Mouse (Mus musculus): ENCODE measurements around the gene Ppp1r12c. TPM values are rescaled to one million over a fixed set of nuclear protein-coding genes. Genes with fewer than 3 reads are reported as not detected.

The Ppp1r12c gene
- polyA plus RNA-seq, 1 experiment from 2014 or later = 31.6 TPM

- no peak overlapping the region for H3K4me2 ChIP-seq (replicated peaks; ENCODE audit: low read depth, low read length)
- H3K4me1 ChIP-seq (ENCODE audit: insufficient read depth, low read length) = peaks cover 34% of the 10 kb centered on the region
- H3K9ac ChIP-seq (replicated peaks; ENCODE audit: low read length) = no peak overlapping the region
- H3K27ac ChIP-seq (ENCODE audit: low read length) = no peak overlapping the region
- no peaks in the 10 kb centered on the region for H3K9me3 ChIP-seq (ENCODE audit: low read length)
- 94% methylated on average over 9 of the region's 9 CpGs for WGBS
- peaks cover 21% of the 10 kb centered on the region for H3K36me3 ChIP-seq (ENCODE audit: insufficient read depth, low read length)
- no peak overlapping the region for H3K4me3 ChIP-seq (ENCODE audit: low read length)
- H3K27me3 ChIP-seq (ENCODE audit: insufficient read depth, low read length) = no peaks in the 10 kb centered on the region
- ATAC-seq (ENCODE audit: low FRiP score, low TSS enrichment) = no peak
Observed at GRCm38 (mm10) chr7:4497271-4497903, 4.1 kb downstream of the Ppp1r12c start.

GRCm38 (mm10) chr7:4496468-4496867, 5.0 kb downstream of the Ppp1r12c start:
- H3K4me3 ChIP-seq (ENCODE audit: low read length) = no peak overlapping the region
- H3K27ac ChIP-seq (ENCODE audit: low read length) = no peak overlapping the region
- no peak overlapping the region for H3K9ac ChIP-seq (replicated peaks; ENCODE audit: low read length)
- H3K36me3 ChIP-seq (ENCODE audit: insufficient read depth, low read length) = peaks cover 21% of the 10 kb centered on the region
- no peaks in the 10 kb centered on the region for H3K9me3 ChIP-seq (ENCODE audit: low read length)
- WGBS = 95% methylated on average over 3 of the region's 3 CpGs
- no peaks in the 10 kb centered on the region for H3K27me3 ChIP-seq (ENCODE audit: insufficient read depth, low read length)
- ATAC-seq (ENCODE audit: low FRiP score, low TSS enrichment) = no peak
- H3K4me2 ChIP-seq (replicated peaks; ENCODE audit: low read depth, low read length) = no peak overlapping the region
- peaks cover 36% of the 10 kb centered on the region for H3K4me1 ChIP-seq (ENCODE audit: insufficient read depth, low read length)

GRCm38 (mm10) chr7:4493991-4494390, 7.5 kb downstream of the Ppp1r12c start:
- H3K27ac ChIP-seq (ENCODE audit: low read length) = no peak overlapping the region
- no peaks in the 10 kb centered on the region for H3K9me3 ChIP-seq (ENCODE audit: low read length)
- H3K27me3 ChIP-seq (ENCODE audit: insufficient read depth, low read length) = no peaks in the 10 kb centered on the region
- 69% methylated on average over 1 of the region's 1 CpGs for WGBS
- no peak overlapping the region for H3K9ac ChIP-seq (replicated peaks; ENCODE audit: low read length)
- H3K4me3 ChIP-seq (ENCODE audit: low read length) = no peak overlapping the region
- H3K36me3 ChIP-seq (ENCODE audit: insufficient read depth, low read length) = peaks cover 30% of the 10 kb centered on the region
- no peak overlapping the region for H3K4me2 ChIP-seq (replicated peaks; ENCODE audit: low read depth, low read length)
- ATAC-seq (ENCODE audit: low FRiP score, low TSS enrichment) = no peak
- H3K4me1 ChIP-seq (ENCODE audit: insufficient read depth, low read length) = peaks cover 19% of the 10 kb centered on the region

- H3K9me3 ChIP-seq (ENCODE audit: low read length) = no peaks in the 10 kb centered on the region
- H3K27me3 ChIP-seq (ENCODE audit: insufficient read depth, low read length) = no peaks in the 10 kb centered on the region
- peak; percentile 62 for ATAC-seq (ENCODE audit: low FRiP score, low TSS enrichment)
- H3K36me3 ChIP-seq (ENCODE audit: insufficient read depth, low read length) = peaks cover 36% of the 10 kb centered on the region
- WGBS = 63% methylated on average over 13 of the region's 13 CpGs
- peaks cover 8% of the 10 kb centered on the region; the same call in 1 of the 2 replicates for H3K4me1 ChIP-seq (ENCODE audit: insufficient read depth, low read length)
- H3K9ac ChIP-seq (replicated peaks; ENCODE audit: low read length) = no peak overlapping the region
- no peak overlapping the region for H3K27ac ChIP-seq (ENCODE audit: low read length)
- H3K4me3 ChIP-seq (ENCODE audit: low read length) = no peak overlapping the region
- H3K4me2 ChIP-seq (replicated peaks; ENCODE audit: low read depth, low read length) = no peak overlapping the region
Observed at GRCm38 (mm10) chr7:4492284-4493224, 8.9 kb downstream of the Ppp1r12c start.

- H3K4me2 ChIP-seq (replicated peaks; ENCODE audit: low read depth, low read length) = no peak overlapping the region
- no peaks in the 10 kb centered on the region for H3K9me3 ChIP-seq (ENCODE audit: low read length)
- H3K36me3 ChIP-seq (ENCODE audit: insufficient read depth, low read length) = peaks cover 34% of the 10 kb centered on the region
- ATAC-seq (ENCODE audit: low FRiP score, low TSS enrichment) = no peak
- H3K4me1 ChIP-seq (ENCODE audit: insufficient read depth, low read length) = peaks cover 8% of the 10 kb centered on the region; the same call in 1 of the 2 replicates
- no peaks in the 10 kb centered on the region for H3K27me3 ChIP-seq (ENCODE audit: insufficient read depth, low read length)
- H3K9ac ChIP-seq (replicated peaks; ENCODE audit: low read length) = no peak overlapping the region
- 70% methylated on average over 6 of the region's 6 CpGs for WGBS
- H3K27ac ChIP-seq (ENCODE audit: low read length) = peak overlapping the region; percentile 26; the same call in 1 of the 2 replicates
- no peak overlapping the region for H3K4me3 ChIP-seq (ENCODE audit: low read length)
Observed at GRCm38 (mm10) chr7:4491308-4491707, 10.2 kb downstream of the Ppp1r12c start.

GRCm38 (mm10) chr7:4482281-4482680, 19.2 kb downstream of the Ppp1r12c start:
- H3K36me3 ChIP-seq (ENCODE audit: insufficient read depth, low read length) = peaks cover 43% of the 10 kb centered on the region
- WGBS = 83% methylated on average over 12 of the region's 12 CpGs
- no peak for ATAC-seq (ENCODE audit: low FRiP score, low TSS enrichment)

GRCm38 (mm10) chr7:4479674-4480073, 21.8 kb downstream of the Ppp1r12c start:
- Histone ChIP-seq H3K9ac (replicated peaks; ENCODE audit: low read length) (0 out of 2 replicates have a peak overlapping the region, but pooled peaks have one; percentile 12), H3K36me3 (ENCODE audit: insufficient read depth, low read length) (peaks cover 30% of the 10 kb centered on the region), H3K9me3 (ENCODE audit: low read length) (no peaks in the 10 kb centered on the region), H3K27ac (ENCODE audit: low read length) (no peak overlapping the region), H3K4me2 (replicated peaks; ENCODE audit: low read depth, low read length) (no peak overlapping the region), H3K4me1 (ENCODE audit: insufficient read depth, low read length) (peaks cover 24% of the 10 kb centered on the region), H3K4me3 (ENCODE audit: low read length) (no peak overlapping the region), H3K27me3 (ENCODE audit: insufficient read depth, low read length) (peaks cover 4% of the 10 kb centered on the region; the same call in 1 of the 2 replicates)
- ATAC-seq (ENCODE audit: low FRiP score, low TSS enrichment) = no peak
- WGBS = 25% methylated on average over 6 of the region's 6 CpGs

More at GRCm38 (mm10) chr7:4482281-4482680, 19.2 kb downstream of the Ppp1r12c start:
- Histone ChIP-seq H3K9ac (replicated peaks; ENCODE audit: low read length) (no peak overlapping the region), H3K4me1 (ENCODE audit: insufficient read depth, low read length) (peaks cover 23% of the 10 kb centered on the region), H3K4me2 (replicated peaks; ENCODE audit: low read depth, low read length) (no peak overlapping the region), H3K27ac (ENCODE audit: low read length) (no peak overlapping the region), H3K9me3 (ENCODE audit: low read length) (no peaks in the 10 kb centered on the region), H3K4me3 (ENCODE audit: low read length) (no peak overlapping the region), H3K27me3 (ENCODE audit: insufficient read depth, low read length) (no peaks in the 10 kb centered on the region)

- WGBS = 5% methylated on average over 16 of the region's 16 CpGs
- Histone ChIP-seq H3K27me3 (ENCODE audit: insufficient read depth, low read length) (peaks cover 12% of the 10 kb centered on the region), H3K4me3 (ENCODE audit: low read length) (peak overlapping the region; percentile 64), H3K27ac (ENCODE audit: low read length) (peak overlapping the region; percentile 99), H3K36me3 (ENCODE audit: insufficient read depth, low read length) (peaks cover 24% of the 10 kb centered on the region), H3K4me1 (ENCODE audit: insufficient read depth, low read length) (peaks cover 24% of the 10 kb centered on the region), H3K9me3 (ENCODE audit: low read length) (no peaks in the 10 kb centered on the region), H3K9ac (replicated peaks; ENCODE audit: low read length) (peak overlapping the region; percentile 71), H3K4me2 (replicated peaks; ENCODE audit: low read depth, low read length) (peak overlapping the region; percentile 92)
- peak; percentile 13 for ATAC-seq (ENCODE audit: low FRiP score, low TSS enrichment)
Observed at GRCm38 (mm10) chr7:4478796-4479291, 22.6 kb downstream of the Ppp1r12c start.

- H3K9ac ChIP-seq (replicated peaks; ENCODE audit: low read length) = peak overlapping the region; percentile 78
- H3K36me3 ChIP-seq (ENCODE audit: insufficient read depth, low read length) = peaks cover 18% of the 10 kb centered on the region
- ATAC-seq (ENCODE audit: low FRiP score, low TSS enrichment) = peak; percentile 98
- under 1% methylated on average over 39 of the region's 39 CpGs for WGBS
- H3K4me1 ChIP-seq (ENCODE audit: insufficient read depth, low read length) = peaks cover 24% of the 10 kb centered on the region
- H3K4me2 ChIP-seq (replicated peaks; ENCODE audit: low read depth, low read length) = peak overlapping the region; percentile 92
- H3K27me3 ChIP-seq (ENCODE audit: insufficient read depth, low read length) = peaks cover 17% of the 10 kb centered on the region
- peak overlapping the region; percentile 99 for H3K27ac ChIP-seq (ENCODE audit: low read length)
- H3K9me3 ChIP-seq (ENCODE audit: low read length) = no peaks in the 10 kb centered on the region
- peak overlapping the region; percentile 64 for H3K4me3 ChIP-seq (ENCODE audit: low read length)
Observed at GRCm38 (mm10) chr7:4478021-4478795, 23.3 kb downstream of the Ppp1r12c start.
